ENCODE assay signal across 8 mouse cellular contexts in the genomic region with DNA sequence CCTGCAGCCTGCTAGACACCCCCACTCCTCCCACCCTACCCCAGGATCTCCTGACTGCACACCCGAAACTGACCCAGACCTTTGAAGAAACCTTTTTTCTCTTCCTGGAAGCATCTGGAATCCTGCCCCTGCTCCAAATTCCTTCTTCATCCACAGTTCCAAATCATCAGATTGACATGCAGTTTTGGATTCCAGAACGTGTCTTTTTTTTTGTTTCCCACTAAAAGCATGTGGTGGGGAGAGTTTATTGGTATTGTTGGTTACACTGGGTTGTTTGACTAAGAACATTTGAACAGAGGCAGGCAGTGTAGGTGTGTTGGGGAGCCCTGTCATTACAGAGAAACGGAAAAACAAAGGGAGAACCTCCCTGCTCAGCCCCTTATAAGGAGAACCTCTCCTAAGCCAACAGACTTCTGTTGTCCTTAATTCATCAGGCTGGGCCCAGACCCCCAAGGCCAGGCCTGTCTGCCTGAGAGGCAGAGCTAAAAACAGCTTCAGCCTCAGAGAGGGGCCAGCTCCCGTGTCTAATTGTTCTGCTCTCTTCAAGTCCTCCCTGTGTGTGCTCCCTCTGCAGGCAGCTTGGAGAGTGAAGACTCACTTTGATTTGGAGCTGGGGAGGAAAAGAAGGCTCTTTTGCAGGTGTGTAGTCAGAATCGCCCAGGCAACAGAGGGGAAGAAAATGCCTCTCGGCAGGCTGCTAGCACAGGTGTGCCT.
DNase-seq lines count a peak whose midpoint lies in the region; ATAC-seq and TF ChIP-seq lines count a peak whose summit lies in the region.

No protein-coding gene starts in this region.

- peak; percentile 59 for TF ChIP-seq CTCF in left cerebral cortex, adult 2 months (IDR thresholded peaks at IDR 0.05)

- no peaks in the 10 kb centered on the region for H3K27me3 ChIP-seq in kidney, embryonic 15.5 days
- H3K27me3 ChIP-seq in midbrain, embryonic 15.5 days (replicated peaks) = no peaks in the 10 kb centered on the region

- H3K4me1 ChIP-seq in kidney, embryonic 15.5 days = 0 out of 2 replicates have a peak, but pooled peaks cover 4% of the 10 kb centered on the region
- H3K4me1 ChIP-seq in midbrain, embryonic 15.5 days = no peaks in the 10 kb centered on the region

- no peak overlapping the region; the same call in 1 of the 2 replicates for H3K27ac ChIP-seq in kidney, embryonic 15.5 days
- H3K27ac ChIP-seq in left cerebral cortex, adult 2 months = no peak overlapping the region
- no peak overlapping the region for H3K27ac ChIP-seq in midbrain, embryonic 15.5 days

- H3K36me3 ChIP-seq in kidney, embryonic 15.5 days = no peaks in the 10 kb centered on the region
- H3K36me3 ChIP-seq in midbrain, embryonic 15.5 days (replicated peaks) = no peaks in the 10 kb centered on the region

- H3K9me3 ChIP-seq in kidney, embryonic 15.5 days (replicated peaks) = no peaks in the 10 kb centered on the region
- no peaks in the 10 kb centered on the region for H3K9me3 ChIP-seq in midbrain, embryonic 15.5 days

- intact Hi-C loops in heart, postnatal 14 days (cut with DNase I) = loop anchor here (5.0 to 10.0 kb wide), 3 partner anchors 57 to 329 kb away; no protein-coding TSS in a partner anchor
- intact Hi-C loops in left cerebral cortex, adult 2 months (cut with DNase I) = no loop called here

- H3K9ac ChIP-seq in kidney, embryonic 15.5 days = no peak overlapping the region
- H3K9ac ChIP-seq in midbrain, embryonic 15.5 days = no peak overlapping the region

- peak; percentile 81 for ATAC-seq in kidney, embryonic 15.5 days (replicated peaks; ENCODE audit: low FRiP score)
- ATAC-seq in midbrain, embryonic 15.5 days (replicated peaks) = peak; percentile 74; the same call in 1 of the 2 replicates

- no peak overlapping the region for H3K4me3 ChIP-seq in kidney, embryonic 15.5 days (replicated peaks)
- H3K4me3 ChIP-seq in left cerebral cortex, adult 2 months = no peak overlapping the region
- H3K4me3 ChIP-seq in midbrain, embryonic 15.5 days = no peak overlapping the region

- no peak for DNase-seq in kidney, adult 18-20 months
- peak; percentile 63 for DNase-seq in embryo, embryonic 10.5 days (ENCODE audit: low spot score)
- peak; percentile 26 to 48 for DNase-seq in heart, postnatal 14 days
- DNase-seq in left cerebral cortex, adult 2 months (ENCODE audit: extremely low spot score in 1 of 2, low spot score in 2 of 2) = peak; percentile 24 to 32
- DNase-seq in spleen, postnatal 10 days (ENCODE audit: low spot score in 2 of 2) = no peak
- no peak for DNase-seq in B cell, adult 2 months

- 46% methylated on average over 6 of the region's 6 CpGs for WGBS in kidney, embryonic 15.5 days
- 47% methylated on average over 6 of the region's 6 CpGs for WGBS in midbrain, embryonic 15.5 days

- no peak overlapping the region for H3K4me2 ChIP-seq in kidney, embryonic 15.5 days
- no peak overlapping the region for H3K4me2 ChIP-seq in midbrain, embryonic 15.5 days

Comparison
In these comparisons a context has a peak if more than half of its experiments do, and no peak if none do; other contexts are left out.
1. DNase-seq: peak in embryo, embryonic 10.5 days (single experiment), heart, postnatal 14 days (2 of 2) and left cerebral cortex, adult 2 months (2 of 2); none in kidney, adult 18-20 months (single experiment), spleen, postnatal 10 days (0 of 2) and B cell, adult 2 months (0 of 2).